Mouse (Mus musculus): ENCODE measurements around the gene Sycp3. TPM values are rescaled to one million over a fixed set of nuclear protein-coding genes. Genes with fewer than 3 reads are reported as not detected.
A peak's percentile ranks its signal among the peaks of the same experiment; 100 is the strongest.

Gene Sycp3
- 0.33 and 0.54 TPM in 2 replicates for polyA plus RNA-seq (2012; rRNA removed)

GRCm38 (mm10) chr10:88459502-88459992, at the start of gene Sycp3:
TSS of gene Sycp3 (plus strand) at chr10:88459569.
- Histone ChIP-seq H3K27me3 (ENCODE audit: control insufficient read depth, insufficient read depth, low read length) (no peaks in the 10 kb centered on the region), H3K4me1 (ENCODE audit: control insufficient read depth, insufficient read depth, low read length) (no peaks in the 10 kb centered on the region), H3K4me3 (replicated peaks; ENCODE audit: insufficient read depth, low read depth, low read length) (no peak within 1 kb of the TSS), H3K27ac (ENCODE audit: insufficient read depth, low read length) (no peak within 1 kb of the TSS)
- TF ChIP-seq CTCF (IDR thresholded peaks at IDR 0.05; ENCODE audit: borderline replicate concordance, insufficient read depth, low read depth, low read length) (no peak), POLR2A (IDR thresholded peaks at IDR 0.05; ENCODE audit: borderline replicate concordance, insufficient read depth, low read length) (no peak)
- no peak for DNase-seq
- 85% methylated on average over 33 of the region's 33 CpGs for WGBS

- Histone ChIP-seq H3K27me3 (ENCODE audit: control insufficient read depth, insufficient read depth, low read length) (no peaks in the 10 kb centered on the region), H3K4me3 (replicated peaks; ENCODE audit: insufficient read depth, low read depth, low read length) (no peak overlapping the region), H3K4me1 (ENCODE audit: control insufficient read depth, insufficient read depth, low read length) (peaks cover 5% of the 10 kb centered on the region; the same call in 1 of the 2 replicates), H3K27ac (ENCODE audit: insufficient read depth, low read length) (no peak overlapping the region)
- TF ChIP-seq POLR2A (IDR thresholded peaks at IDR 0.05; ENCODE audit: borderline replicate concordance, insufficient read depth, low read length), result no peak
- TF ChIP-seq CTCF (IDR thresholded peaks at IDR 0.05; ENCODE audit: borderline replicate concordance, insufficient read depth, low read depth, low read length), result no peak
- 69% methylated on average over 2 of the region's 2 CpGs for WGBS
- no peak for DNase-seq
These were observed 49.6 kb upstream of the Sycp3 start for GRCm38 (mm10) chr10:88409751-88410150.

GRCm38 (mm10) chr10:88412290-88412995, 46.9 kb upstream of the Sycp3 start:
- 37% methylated on average over 17 of the region's 17 CpGs for WGBS
- DNase-seq, result no peak
- Histone ChIP-seq H3K27me3 (ENCODE audit: control insufficient read depth, insufficient read depth, low read length) (no peaks in the 10 kb centered on the region), H3K27ac (ENCODE audit: insufficient read depth, low read length) (no peak overlapping the region), H3K4me3 (replicated peaks; ENCODE audit: insufficient read depth, low read depth, low read length) (no peak overlapping the region), H3K4me1 (ENCODE audit: control insufficient read depth, insufficient read depth, low read length) (no peaks in the 10 kb centered on the region)
- TF ChIP-seq POLR2A (IDR thresholded peaks at IDR 0.05; ENCODE audit: borderline replicate concordance, insufficient read depth, low read length) (no peak), CTCF (IDR thresholded peaks at IDR 0.05; ENCODE audit: borderline replicate concordance, insufficient read depth, low read depth, low read length) (no peak)

GRCm38 (mm10) chr10:88417686-88418085, 41.7 kb upstream of the Sycp3 start:
- no peaks in the 10 kb centered on the region for H3K27me3 ChIP-seq (ENCODE audit: control insufficient read depth, insufficient read depth, low read length)
- no peak overlapping the region for H3K4me3 ChIP-seq (replicated peaks; ENCODE audit: insufficient read depth, low read depth, low read length)
- 83% methylated on average over 5 of the region's 5 CpGs for WGBS

GRCm38 (mm10) chr10:88420141-88420541, 39.2 kb upstream of the Sycp3 start:
- no peak for TF ChIP-seq CTCF (IDR thresholded peaks at IDR 0.05; ENCODE audit: borderline replicate concordance, insufficient read depth, low read depth, low read length)
- TF ChIP-seq POLR2A (IDR thresholded peaks at IDR 0.05; ENCODE audit: borderline replicate concordance, insufficient read depth, low read length), result no peak
- DNase-seq, result no peak

More at GRCm38 (mm10) chr10:88417686-88418085, 41.7 kb upstream of the Sycp3 start:
- no peak overlapping the region for H3K27ac ChIP-seq (ENCODE audit: insufficient read depth, low read length)
- no peak for DNase-seq
- no peak for TF ChIP-seq CTCF (IDR thresholded peaks at IDR 0.05; ENCODE audit: borderline replicate concordance, insufficient read depth, low read depth, low read length)
- no peak for TF ChIP-seq POLR2A (IDR thresholded peaks at IDR 0.05; ENCODE audit: borderline replicate concordance, insufficient read depth, low read length)
- H3K4me1 ChIP-seq (ENCODE audit: control insufficient read depth, insufficient read depth, low read length), result no peaks in the 10 kb centered on the region

GRCm38 (mm10) chr10:88420655-88421435, 38.5 kb upstream of the Sycp3 start:
- Histone ChIP-seq H3K4me3 (replicated peaks; ENCODE audit: insufficient read depth, low read depth, low read length) (no peak overlapping the region), H3K4me1 (ENCODE audit: control insufficient read depth, insufficient read depth, low read length) (no peaks in the 10 kb centered on the region), H3K27ac (ENCODE audit: insufficient read depth, low read length) (no peak overlapping the region), H3K27me3 (ENCODE audit: control insufficient read depth, insufficient read depth, low read length) (no peaks in the 10 kb centered on the region)
- no peak for TF ChIP-seq POLR2A (IDR thresholded peaks at IDR 0.05; ENCODE audit: borderline replicate concordance, insufficient read depth, low read length)
- TF ChIP-seq CTCF (IDR thresholded peaks at IDR 0.05; ENCODE audit: borderline replicate concordance, insufficient read depth, low read depth, low read length), result no peak
- 95% methylated on average over 19 of the region's 19 CpGs for WGBS
- no peak for DNase-seq

More at GRCm38 (mm10) chr10:88420141-88420541, 39.2 kb upstream of the Sycp3 start:
- no peaks in the 10 kb centered on the region for H3K4me1 ChIP-seq (ENCODE audit: control insufficient read depth, insufficient read depth, low read length)
- no peaks in the 10 kb centered on the region for H3K27me3 ChIP-seq (ENCODE audit: control insufficient read depth, insufficient read depth, low read length)
- 73% methylated on average over 11 of the region's 11 CpGs for WGBS
- no peak overlapping the region for H3K4me3 ChIP-seq (replicated peaks; ENCODE audit: insufficient read depth, low read depth, low read length)
- H3K27ac ChIP-seq (ENCODE audit: insufficient read depth, low read length), result no peak overlapping the region

GRCm38 (mm10) chr10:88426158-88426816, 33.1 kb upstream of the Sycp3 start:
- H3K27ac ChIP-seq (ENCODE audit: insufficient read depth, low read length), result no peak overlapping the region
- H3K4me1 ChIP-seq (ENCODE audit: control insufficient read depth, insufficient read depth, low read length), result no peaks in the 10 kb centered on the region
- no peaks in the 10 kb centered on the region for H3K27me3 ChIP-seq (ENCODE audit: control insufficient read depth, insufficient read depth, low read length)
- 89% methylated on average over 2 of the region's 2 CpGs for WGBS
- no peak for TF ChIP-seq CTCF (IDR thresholded peaks at IDR 0.05; ENCODE audit: borderline replicate concordance, insufficient read depth, low read depth, low read length)
- no peak for TF ChIP-seq POLR2A (IDR thresholded peaks at IDR 0.05; ENCODE audit: borderline replicate concordance, insufficient read depth, low read length)
- H3K4me3 ChIP-seq (replicated peaks; ENCODE audit: insufficient read depth, low read depth, low read length), result no peak overlapping the region
- peak; percentile 31 to 68 for DNase-seq

Data from cerebellum, adult 2 months (tissue).